ENCODE assay signal across 9 mouse cellular contexts in genomic region chr9:100382492-100382891, GRCm38 (mm10).
A peak's percentile ranks its signal among the peaks of the same experiment; 100 is the strongest.
DNase-seq lines count a peak whose midpoint lies in the region; ATAC-seq and TF ChIP-seq lines count a peak whose summit lies in the region.
"Had no signal": no experiment of that assay in that cellular context is flagged by ENCODE, and none has a peak within 500 bp of the region (broad histone marks: within the 10 kb centered on the region; RNA-seq: fewer than 3 reads in every experiment).

No protein-coding gene starts in this region.

- peaks cover 11% of the 10 kb centered on the region for H3K4me1 ChIP-seq in hindbrain, embryonic 10.5 days (replicated peaks)
- no peaks in the 10 kb centered on the region for H3K4me1 ChIP-seq in hindbrain, embryonic 16.5 days (ENCODE audit: control insufficient read depth, insufficient read depth, low read depth, low read length)

- in situ Hi-C loops in Patski (cut with MboI; ENCODE audit: low pct_unique_long_range_greater_than_20kb): loop anchor here (5.0 kb wide), 1 partner anchor 535 kb away; no protein-coding TSS in a partner anchor

- POLR2A ChIA-PET in Patski (lab: Charles Lee): interaction anchor here (0.6 kb wide), 1 partner anchor 11 kb away, joined by 3 read pairs; no protein-coding TSS in a partner anchor

- H3K27me3 ChIP-seq in hindbrain, embryonic 10.5 days (ENCODE audit: insufficient read depth, poor library complexity, severe bottlenecking): 0 out of 2 replicates have a peak, but pooled peaks cover 4% of the 10 kb centered on the region
- no peaks in the 10 kb centered on the region for H3K27me3 ChIP-seq in hindbrain, embryonic 16.5 days (replicated peaks; ENCODE audit: control insufficient read depth, insufficient read depth, low read length)
- no peaks in the 10 kb centered on the region for H3K27me3 ChIP-seq in Patski

- no peak overlapping the region for H3K4me2 ChIP-seq in hindbrain, embryonic 16.5 days (ENCODE audit: low read length)

- CTCF ChIA-PET in Patski (lab: Charles Lee): interaction anchor here (0.9 to 1.4 kb wide), 2 partner anchors 13 to 19 kb away, joined by 3 to 5 read pairs; no protein-coding TSS in a partner anchor

- peak; percentile 63 for DNase-seq in hindbrain, embryonic 10.5 days (ENCODE audit: low spot score)
- DNase-seq in Patski (ENCODE audit: low read depth, low spot score): no peak
- peak; percentile 84 for DNase-seq in cerebellum, postnatal 10 days
- DNase-seq in gastrocnemius, postnatal 4 days (ENCODE audit: low spot score in 2 of 2): peak; percentile 28 to 48
- peak; percentile 46 to 56 for DNase-seq in layer of hippocampus, postnatal 36 days
- peak; percentile 64 for DNase-seq in mesoderm, embryonic 11.5 days (ENCODE audit: low read depth, low spot score)
- DNase-seq in thymus, adult 18-20 months: peak; percentile 6 to 13

- no peaks in the 10 kb centered on the region for H3K36me3 ChIP-seq in hindbrain, embryonic 10.5 days
- no peaks in the 10 kb centered on the region for H3K36me3 ChIP-seq in hindbrain, embryonic 16.5 days (ENCODE audit: control insufficient read depth, insufficient read depth, low read length)

- peak; percentile 69 for TF ChIP-seq CTCF in Patski (IDR thresholded peaks at IDR 0.05)

- no peaks in the 10 kb centered on the region for H3K9me3 ChIP-seq in hindbrain, embryonic 10.5 days
- H3K9me3 ChIP-seq in hindbrain, embryonic 16.5 days (ENCODE audit: control insufficient read depth, low read length): no peaks in the 10 kb centered on the region
- H3K9me3 ChIP-seq: megakaryocyte, embryonic 14.5 days had no signal

- 69% methylated on average over 5 of the region's 5 CpGs for WGBS in hindbrain, embryonic 10.5 days
- WGBS in hindbrain, embryonic 16.5 days: 53% methylated on average over 5 of the region's 5 CpGs

- H3K4me3 ChIP-seq in hindbrain, embryonic 10.5 days: no peak overlapping the region
- H3K4me3 ChIP-seq in hindbrain, embryonic 16.5 days (ENCODE audit: low read length): no peak overlapping the region
- H3K4me3 ChIP-seq: megakaryocyte, embryonic 14.5 days had no signal

- no peak overlapping the region for H3K27ac ChIP-seq in hindbrain, embryonic 10.5 days
- H3K27ac ChIP-seq in hindbrain, embryonic 16.5 days (ENCODE audit: low read depth, low read length): no peak overlapping the region

- no peak for ATAC-seq in hindbrain, embryonic 16.5 days
- ATAC-seq in Patski: peak; percentile 57

- no peak overlapping the region for H3K9ac ChIP-seq in hindbrain, embryonic 16.5 days (ENCODE audit: low read depth, low read length)
